Mouse (Mus musculus) gonadal fat pad, adult 2 months (tissue): ENCODE data around the gene Cyp3a57. TPM values are rescaled to one million over a fixed set of nuclear protein-coding genes. Genes with fewer than 3 reads are reported as not detected.
"Not testable (repeated sequence)": the region's sequence is repeated elsewhere in the genome, so short reads cannot be mapped to it uniquely, and the experiment has no call there.

ENCODE experiments used
- DNase-seq: peaks from one replicate; pipeline ENCODE4 v3.0.0-alpha.2; 2012; ENCODE audit warnings: low read depth
- polyA plus RNA-seq: library from polyadenylated mRNA; depleted of rRNA; stranded (reverse); fragments of >200 nt; gene quantifications from 2 replicates; pipeline ENCODE4 v1.2.3, GENCODE M21; 2012; rRNA removed

Gene Cyp3a57
- not detected in 2 replicates for polyA plus RNA-seq

DNA sequence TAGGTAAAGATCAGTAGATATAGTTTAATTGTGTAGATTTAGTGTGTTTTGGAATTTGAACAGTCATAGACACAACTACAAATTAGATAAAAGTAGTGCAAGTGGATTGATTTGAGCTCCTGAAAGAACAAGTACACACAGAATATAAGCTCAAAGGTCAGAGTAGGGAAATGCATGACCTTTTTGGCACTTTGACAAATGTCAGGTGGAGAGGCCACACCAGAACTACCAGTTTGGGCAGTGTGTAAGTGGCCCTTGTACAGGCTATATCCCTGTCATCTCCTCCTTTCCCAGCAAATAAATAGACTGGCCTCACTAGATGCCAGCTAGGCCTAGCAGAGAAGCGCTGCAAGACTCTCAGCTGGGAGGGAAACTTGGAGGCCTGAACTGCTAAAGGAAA, at the start of gene Cyp3a57:
Cyp3a57 (plus strand) TSS at position 339 of the 400 bp plus-strand sequence.
- peak; percentile 46 for DNase-seq

DNA sequence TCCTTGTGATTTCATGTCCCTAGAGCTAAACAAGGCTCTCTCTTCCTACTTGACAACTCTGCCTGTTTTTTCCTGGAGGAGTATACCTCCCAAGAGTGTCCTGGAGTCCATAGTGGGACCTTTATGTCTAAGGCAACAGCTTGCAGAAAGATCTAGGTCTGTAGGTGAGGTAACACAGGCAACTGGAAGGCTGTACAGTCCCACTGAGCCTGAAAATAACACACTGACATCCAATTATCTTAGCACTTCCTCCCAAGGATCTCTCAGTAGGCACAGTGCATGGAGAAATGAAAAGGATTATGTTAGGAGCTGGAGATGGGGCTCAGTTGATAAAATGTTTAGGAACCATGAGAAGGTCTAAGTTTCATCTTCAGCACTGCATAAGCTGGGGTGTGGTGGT, 44.6 kb upstream of the Cyp3a57 start:
- DNase-seq, result no peak

DNA sequence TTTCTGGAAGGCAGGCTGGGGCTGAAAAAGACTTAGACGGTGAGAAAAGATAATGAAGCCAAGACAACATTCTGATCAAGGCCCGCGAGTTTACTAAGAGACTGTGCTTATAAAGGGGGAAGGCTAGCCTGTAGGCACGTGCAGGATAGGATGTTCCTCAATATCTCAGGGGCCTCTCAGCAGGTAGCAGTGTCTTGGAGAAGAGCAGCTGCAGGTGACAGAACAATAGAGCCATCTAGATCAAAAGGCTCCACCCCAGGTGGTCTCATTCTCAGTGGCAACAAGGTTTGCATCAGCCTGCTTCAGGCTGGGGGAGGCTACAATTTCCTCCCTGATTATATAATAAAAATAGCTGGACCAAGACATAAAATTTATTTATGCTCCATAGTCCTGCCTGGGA, 43.3 kb upstream of the Cyp3a57 start:
- DNase-seq, result not testable (repeated sequence)

DNA sequence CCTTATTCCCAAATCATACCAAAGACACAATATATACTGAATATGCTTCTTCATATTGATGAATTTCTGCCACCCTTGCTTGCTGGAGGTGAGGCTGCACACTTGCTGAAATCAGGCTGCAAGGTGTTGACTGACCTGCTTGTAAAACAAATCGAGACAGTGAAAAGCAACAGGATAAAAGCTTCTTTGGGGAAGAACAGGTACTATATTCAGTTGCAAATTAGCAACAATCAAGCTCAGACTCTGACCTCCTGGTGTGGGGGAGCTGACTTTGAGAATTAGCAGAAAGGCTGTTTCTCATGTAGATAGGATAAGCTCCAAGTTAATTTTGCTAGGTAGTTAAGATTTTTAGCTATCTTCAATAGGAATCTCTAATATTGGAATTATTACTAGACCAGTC, 42.7 kb upstream of the Cyp3a57 start:
- DNase-seq, result no peak

DNA sequence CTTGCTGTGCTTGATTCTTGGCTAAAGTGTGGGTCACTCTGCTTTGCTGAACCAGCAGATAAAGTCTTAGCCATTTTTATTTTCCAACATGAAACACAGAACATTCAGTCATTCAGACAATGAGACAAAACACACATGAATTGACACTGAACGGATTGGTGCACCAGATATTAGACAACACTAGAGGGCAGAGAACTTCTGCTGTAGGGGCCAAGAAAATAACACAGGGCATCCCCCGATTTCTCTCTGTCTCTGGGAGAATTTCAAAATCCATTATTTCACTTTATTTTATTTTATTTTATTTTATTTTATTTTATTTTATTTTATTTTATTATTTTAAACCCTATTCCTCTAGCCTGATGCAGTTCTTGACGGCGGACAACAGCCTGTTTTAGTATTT, 38.1 kb upstream of the Cyp3a57 start:
- DNase-seq, result not testable (repeated sequence)

DNA sequence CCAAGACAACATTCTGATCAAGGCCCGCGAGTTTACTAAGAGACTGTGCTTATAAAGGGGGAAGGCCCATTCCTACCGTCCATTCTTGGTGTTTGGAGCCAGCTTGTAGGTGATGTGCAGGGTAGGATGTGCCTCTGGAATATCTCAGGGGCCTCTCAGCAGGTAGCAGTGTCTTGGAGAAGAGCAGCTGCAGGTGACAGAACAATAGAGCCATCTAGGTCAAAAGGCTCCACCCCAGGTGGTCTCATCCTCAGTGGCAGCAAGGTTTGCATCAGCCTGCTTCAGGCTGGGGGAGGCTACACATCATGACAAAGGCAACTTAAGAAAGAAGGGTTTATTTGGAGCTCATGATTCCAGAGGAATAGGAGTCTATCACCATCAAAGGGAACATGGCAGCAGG, 37.3 kb upstream of the Cyp3a57 start:
- not testable (repeated sequence) for DNase-seq

DNA sequence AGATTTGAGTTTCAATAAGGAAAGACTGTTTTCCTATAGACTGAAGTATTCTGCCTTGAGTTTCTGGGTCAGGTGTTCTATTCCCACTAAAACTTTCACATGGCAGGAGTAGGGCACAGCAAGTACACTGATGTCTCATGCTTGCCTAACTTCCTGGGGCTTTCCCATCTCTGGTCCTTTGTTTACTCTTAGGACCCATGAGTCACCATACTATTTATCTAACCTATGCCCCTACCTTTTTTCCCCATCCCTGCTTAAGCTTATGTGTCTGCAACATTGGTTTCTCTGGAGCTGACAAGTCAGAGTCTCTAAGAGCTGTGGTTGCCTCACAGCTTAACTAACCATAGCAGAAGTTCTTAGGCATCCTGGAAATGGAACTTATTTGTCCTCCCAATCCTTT, 31.2 kb upstream of the Cyp3a57 start:
- no peak for DNase-seq

DNA sequence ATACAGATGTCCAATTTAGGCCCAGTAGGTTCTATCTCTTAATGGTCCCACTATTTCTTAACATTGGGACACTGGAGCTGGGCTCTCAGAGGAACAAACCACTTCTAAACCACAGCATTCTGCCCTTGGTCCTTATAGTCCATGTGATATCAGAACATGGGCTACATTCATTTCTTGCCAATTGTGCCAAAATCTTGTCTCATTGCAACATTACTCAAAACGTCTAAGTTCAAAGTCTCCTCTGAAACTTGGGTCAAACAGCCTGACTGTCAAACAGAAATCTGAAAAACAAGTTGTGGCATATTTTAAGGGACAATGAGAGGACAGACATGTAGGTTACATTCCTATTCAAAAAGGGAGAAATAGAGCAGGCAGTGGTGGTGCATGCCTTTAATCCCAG, 27.9 kb upstream of the Cyp3a57 start:
- DNase-seq, result no peak

DNA sequence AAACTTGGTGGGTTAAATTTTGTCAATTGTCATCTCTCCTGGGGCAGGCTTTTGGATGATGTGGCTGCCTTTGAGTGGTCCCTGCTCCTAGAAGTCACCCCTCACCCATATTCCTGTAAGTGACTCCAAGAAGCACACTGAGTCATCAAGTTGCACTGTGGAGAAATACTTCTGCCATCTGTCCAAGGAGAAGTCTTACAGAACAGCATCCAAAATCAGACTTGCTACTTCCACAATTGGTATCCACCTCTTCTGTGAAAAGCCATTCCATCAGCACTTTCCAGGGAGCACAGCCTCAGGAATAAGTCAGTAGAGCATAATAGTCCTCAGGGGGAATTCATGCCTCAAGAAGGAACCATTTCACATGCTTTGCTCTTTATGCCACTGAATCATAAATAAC, 6.3 kb upstream of the Cyp3a57 start:
- DNase-seq, result not testable (repeated sequence)

DNA sequence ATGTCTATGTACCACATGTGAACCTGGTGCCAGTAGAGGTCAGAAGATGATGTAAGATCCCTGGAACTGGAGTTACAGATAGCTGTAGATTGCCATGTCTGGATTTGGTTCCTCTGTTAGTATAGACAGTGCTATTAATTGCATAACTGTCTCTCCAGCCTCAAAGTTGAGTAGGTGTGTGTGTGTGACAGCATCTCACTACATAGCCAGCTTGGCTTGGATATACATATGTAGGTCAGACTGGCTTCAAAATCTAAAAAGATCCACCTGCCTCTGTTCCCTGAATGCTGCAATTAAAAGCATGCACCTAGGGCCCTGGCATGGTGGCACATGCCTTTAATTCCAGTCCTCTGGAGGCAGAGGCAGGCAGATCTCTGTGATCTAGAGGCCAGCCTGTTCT, 4.6 kb downstream of the Cyp3a57 start:
- peak; percentile 30 for DNase-seq

DNA sequence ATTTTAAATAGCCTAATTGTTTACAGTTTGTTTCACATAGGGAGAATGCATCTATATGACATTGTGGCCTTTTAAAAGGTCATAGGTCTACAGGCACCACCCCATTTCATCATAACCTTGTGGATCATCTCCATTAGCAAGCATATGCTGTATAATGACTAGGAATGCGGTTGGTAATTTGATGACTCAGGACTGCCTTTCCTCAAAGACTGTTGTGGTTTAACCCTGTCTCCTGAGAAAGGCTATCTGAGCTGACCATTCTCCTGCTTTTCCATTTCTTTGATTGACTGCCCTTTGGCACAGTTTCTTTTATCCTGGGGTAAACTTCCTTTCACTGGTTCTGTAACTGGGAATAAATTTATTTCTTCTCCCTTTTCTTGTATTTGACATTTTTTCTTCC, 8.0 kb downstream of the Cyp3a57 start:
- no peak for DNase-seq

DNA sequence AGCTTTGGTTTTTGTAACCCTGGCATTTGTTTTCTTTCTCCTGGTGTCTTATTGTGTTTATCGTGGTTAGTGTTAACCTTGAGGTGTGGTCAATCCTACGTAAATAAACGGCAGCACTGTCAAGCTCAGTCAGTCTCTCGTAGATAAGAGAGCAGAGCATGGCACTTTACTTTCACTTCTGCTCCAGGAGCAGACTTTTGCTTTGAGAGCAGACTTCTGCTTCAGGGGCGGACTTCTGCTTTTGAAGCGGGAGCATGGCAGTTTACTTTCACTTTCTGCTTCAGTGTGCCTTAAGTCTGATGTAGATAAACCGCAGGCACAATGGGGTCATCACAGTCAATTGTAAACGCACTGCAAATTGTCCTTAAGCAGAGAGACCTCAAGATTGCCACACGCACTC, 70.3 kb downstream of the Cyp3a57 start:
- not testable (repeated sequence) for DNase-seq

DNA sequence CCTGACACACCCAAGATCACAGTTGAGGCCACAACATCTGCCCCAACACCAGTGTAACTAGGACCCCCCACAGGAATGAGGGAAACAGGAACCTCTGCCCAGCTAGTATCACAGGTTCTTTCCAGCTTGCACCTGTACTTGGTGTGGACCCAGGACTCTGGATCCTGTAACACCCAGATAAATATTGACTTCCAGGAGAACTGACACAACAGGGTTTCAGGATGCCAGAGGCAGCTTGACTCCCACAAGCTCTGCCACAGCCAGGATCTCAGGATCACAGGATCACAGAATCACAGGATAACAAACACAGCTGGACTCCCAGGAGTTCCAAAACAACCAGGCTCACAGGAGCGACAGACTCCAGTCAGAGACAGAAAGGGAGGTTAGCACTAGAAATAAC, 77.2 kb downstream of the Cyp3a57 start:
- DNase-seq, result no peak

DNA sequence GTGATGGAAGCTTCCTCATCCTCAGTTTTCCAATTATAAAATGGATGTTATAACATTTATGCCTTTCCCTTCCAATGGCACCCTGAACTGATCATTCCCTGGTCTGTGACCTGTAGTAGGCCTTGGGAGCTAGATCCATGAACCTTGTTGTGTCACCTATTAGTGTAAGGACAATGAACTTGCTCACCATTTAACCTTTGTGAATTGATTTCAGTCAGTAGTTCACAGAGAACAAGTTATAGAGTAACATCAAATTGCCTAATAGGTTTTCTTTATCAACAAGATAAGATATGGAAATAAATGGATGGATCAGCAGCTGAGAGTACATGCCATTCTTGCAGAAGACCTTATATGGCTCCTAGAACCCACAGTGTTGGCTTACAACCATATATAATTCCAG, 85.9 kb downstream of the Cyp3a57 start:
- no peak for DNase-seq

DNA sequence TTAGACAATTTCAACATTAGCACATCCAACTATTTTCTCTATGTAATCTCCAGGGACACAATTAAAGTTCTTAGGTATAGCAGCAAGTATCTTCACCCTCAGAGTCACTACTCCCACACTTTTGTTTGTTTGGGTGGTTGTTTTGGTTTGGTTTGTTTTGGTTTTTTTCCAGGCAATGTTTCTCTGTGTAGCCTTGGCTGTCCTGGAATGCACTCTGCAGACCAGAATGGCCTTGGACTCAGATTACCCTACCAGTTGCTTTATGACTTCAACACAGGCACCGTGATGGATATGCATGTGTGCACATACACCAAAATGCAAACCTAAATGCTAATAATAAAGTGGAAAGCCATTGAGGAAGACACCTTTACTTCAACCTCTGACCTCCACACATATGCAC, 88.6 kb downstream of the Cyp3a57 start:
- DNase-seq, result no peak

Other genes starting within 250 kb of the Cyp3a57 start
- gene Arpc1b, start 231.1 kb upstream of the Cyp3a57 start, polyA plus RNA-seq, result 563 and 599 TPM in 2 replicates
- 22.7 and 25.9 TPM in 2 replicates for gene Pdap1, start 205.0 kb upstream of the Cyp3a57 start, polyA plus RNA-seq
- gene Bud31, start 204.9 kb upstream of the Cyp3a57 start, polyA plus RNA-seq, result 42.6 and 72.1 TPM in 2 replicates
- 15.8 and 17.7 TPM in 2 replicates for gene Ptcd1, start 178.2 kb upstream of the Cyp3a57 start, polyA plus RNA-seq
- 24.4 and 25.7 TPM in 2 replicates for gene Cpsf4, start 178.1 kb upstream of the Cyp3a57 start, polyA plus RNA-seq
- 136 and 153 TPM in 2 replicates for gene Atp5j2, start 153.2 kb upstream of the Cyp3a57 start, polyA plus RNA-seq
- 4.4 and 4.7 TPM in 2 replicates for gene Zkscan14, start 143.4 kb upstream of the Cyp3a57 start, polyA plus RNA-seq
- gene Zkscan5, start 140.7 kb upstream of the Cyp3a57 start, polyA plus RNA-seq, result 8.2 and 8.4 TPM in 2 replicates
- 17.6 and 23.9 TPM in 2 replicates for gene Zfp655, start 113.6 kb upstream of the Cyp3a57 start, polyA plus RNA-seq
- 18.0 and 21.9 TPM in 2 replicates for gene Zscan25, start 64.8 kb upstream of the Cyp3a57 start, polyA plus RNA-seq
- not detected in 2 replicates for gene Cyp3a16, start 124.4 kb downstream of the Cyp3a57 start, polyA plus RNA-seq
- not detected in 2 replicates for gene Cyp3a41b, start 239.5 kb downstream of the Cyp3a57 start, polyA plus RNA-seq